Mouse (Mus musculus) erythroblast, embryonic 14.5 days (primary cell): Measurements from ENCODE around the gene Arf6.

Experiments
- GATA1 ChIP-seq: IDR thresholded peaks from 2 replicates; pipeline ENCODE4 v1.6.1; 2012; ENCODE audit warnings: low read length, inconsistent platforms, mixed read lengths
- TAL1 ChIP-seq: IDR thresholded peaks from 3 replicates; pipeline ENCODE4 v1.6.1; 2012; ENCODE audit warnings: low read length, inconsistent platforms, mixed read lengths

GRCm38 (mm10) chr12:69416793-69417192, 44.8 kb downstream of the Arf6 start:
- TF ChIP-seq GATA1 (no peak), TAL1 (no peak)
